ENCODE assay signal across 8 mouse cellular contexts in genomic region chr11:103990049-103990557, GRCm38 (mm10). TPM values are rescaled to one million over a fixed set of nuclear protein-coding genes. Genes with fewer than 3 reads are reported as not detected.
DNase-seq lines count a peak whose midpoint lies in the region; ATAC-seq lines count a peak whose summit lies in the region.
"Not testable (repeated sequence)": the region's sequence is repeated elsewhere in the genome, so short reads cannot be mapped to it uniquely, and the experiment has no call there.

No protein-coding gene starts in this region.

- not testable (repeated sequence) for H3K4me3 ChIP-seq in forebrain, embryonic 11.5 days (ENCODE audit: low read depth, low read length); heart, embryonic 11.5 days (ENCODE audit: low read depth, low read length); hindbrain, embryonic 15.5 days; lung, embryonic 16.5 days (ENCODE audit: low read length); midbrain, embryonic 15.5 days

- not testable (repeated sequence) for H3K27me3 ChIP-seq in forebrain, embryonic 11.5 days (ENCODE audit: control insufficient read depth, insufficient read depth, low read length); heart, embryonic 11.5 days (ENCODE audit: control insufficient read depth, insufficient read depth, low read length); hindbrain, embryonic 15.5 days; lung, embryonic 16.5 days (ENCODE audit: control insufficient read depth, insufficient read depth, low read depth, low read length); midbrain, embryonic 15.5 days (replicated peaks)

- ATAC-seq in forebrain, embryonic 11.5 days (replicated peaks; ENCODE audit: low FRiP score): peak; percentile 81
- peak; percentile 62 for ATAC-seq in heart, embryonic 11.5 days (replicated peaks; ENCODE audit: insufficient number of reproducible peaks, low FRiP score, low TSS enrichment)
- ATAC-seq in hindbrain, embryonic 15.5 days (ENCODE audit: low FRiP score, low read depth): peak; percentile 78
- peak; percentile 88 for ATAC-seq in lung, embryonic 16.5 days (ENCODE audit: low read depth)
- peak; percentile 83 for ATAC-seq in midbrain, embryonic 15.5 days (replicated peaks)

- H3K4me1 ChIP-seq in forebrain, embryonic 11.5 days (replicated peaks; ENCODE audit: control insufficient read depth, insufficient read depth, low read length); heart, embryonic 11.5 days (ENCODE audit: control insufficient read depth, insufficient read depth, low read length); hindbrain, embryonic 15.5 days (replicated peaks); lung, embryonic 16.5 days (replicated peaks; ENCODE audit: control insufficient read depth, insufficient read depth, low read length); midbrain, embryonic 15.5 days: not testable (repeated sequence)

- not testable (repeated sequence) for H3K9ac ChIP-seq in forebrain, embryonic 11.5 days (ENCODE audit: low read length); heart, embryonic 11.5 days (ENCODE audit: low read depth, low read length); hindbrain, embryonic 15.5 days; lung, embryonic 16.5 days (ENCODE audit: low read length); midbrain, embryonic 15.5 days

- not testable (repeated sequence) for H3K4me2 ChIP-seq in forebrain, embryonic 11.5 days (ENCODE audit: low read depth, low read length, severe bottlenecking); heart, embryonic 11.5 days; hindbrain, embryonic 15.5 days; lung, embryonic 16.5 days (ENCODE audit: low read depth, low read length); midbrain, embryonic 15.5 days

- WGBS in forebrain, embryonic 11.5 days: 6% methylated on average over 12 of the region's 12 CpGs
- 13% methylated on average over 12 of the region's 12 CpGs for WGBS in heart, embryonic 11.5 days (ENCODE audit: insufficient replicate concordance)
- WGBS in hindbrain, embryonic 15.5 days: 15% methylated on average over 12 of the region's 12 CpGs
- 18% methylated on average over 11 of the region's 12 CpGs for WGBS in lung, embryonic 16.5 days
- WGBS in midbrain, embryonic 15.5 days: 11% methylated on average over 12 of the region's 12 CpGs

- peak; percentile 95 for DNase-seq in ZHBTc4 (ENCODE audit: low read depth, low spot score)
- peak; percentile 60 for DNase-seq in forebrain, embryonic 11.5 days (ENCODE audit: low spot score)
- peak; percentile 22 to 50 for DNase-seq in kidney, postnatal 25 days
- peak; percentile 23 for DNase-seq in yolk sac, embryonic 10.5 days (ENCODE audit: low spot score)

- H3K27ac ChIP-seq in forebrain, embryonic 11.5 days (ENCODE audit: low read depth, low read length): peak overlapping the region; percentile 1; the same call in 1 of the 2 replicates
- not testable (repeated sequence) for H3K27ac ChIP-seq in heart, embryonic 11.5 days (ENCODE audit: low read depth, low read length); hindbrain, embryonic 15.5 days (replicated peaks); lung, embryonic 16.5 days (ENCODE audit: low read length); midbrain, embryonic 15.5 days

- not testable (repeated sequence) for H3K9me3 ChIP-seq in forebrain, embryonic 11.5 days (ENCODE audit: control insufficient read depth, low read length); heart, embryonic 11.5 days (replicated peaks; ENCODE audit: control insufficient read depth, low read length); hindbrain, embryonic 15.5 days; lung, embryonic 16.5 days (ENCODE audit: control insufficient read depth, low read length); midbrain, embryonic 15.5 days

- H3K36me3 ChIP-seq in forebrain, embryonic 11.5 days (ENCODE audit: control insufficient read depth, insufficient read depth, low read length); heart, embryonic 11.5 days (ENCODE audit: control insufficient read depth, insufficient read depth, low read length); hindbrain, embryonic 15.5 days; lung, embryonic 16.5 days (ENCODE audit: control insufficient read depth, insufficient read depth, low read length); midbrain, embryonic 15.5 days (replicated peaks): not testable (repeated sequence)

RNA-seq across cellular contexts. Expression of gene Arf2, which starts 23.6 kb away (rescaled TPM):
- 124 TPM in 2 replicates for polyA plus RNA-seq in forebrain, embryonic 11.5 days (2014; fragmentation: Nextera tagmentation; extraction: Ambion mirVana)
- 56.0 and 63.2 TPM in 2 replicates for polyA plus RNA-seq in heart, embryonic 11.5 days (2014; fragmentation: Nextera tagmentation; extraction: Ambion mirVana)
- polyA plus RNA-seq in hindbrain, embryonic 15.5 days (2015; fragmentation: Nextera tagmentation; extraction: Ambion mirVana): 187 and 188 TPM in 2 replicates
- polyA plus RNA-seq in lung, embryonic 16.5 days (2015; fragmentation: Nextera tagmentation; extraction: Ambion mirVana): 70.2 and 71.9 TPM in 2 replicates
- polyA plus RNA-seq in midbrain, embryonic 15.5 days (2015; fragmentation: Nextera tagmentation; extraction: Ambion mirVana): 223 and 225 TPM in 2 replicates

RNA-seq across cellular contexts. Expression of gene Nsf, which starts 36.2 kb away (rescaled TPM):
- polyA plus RNA-seq in forebrain, embryonic 11.5 days (2014; fragmentation: Nextera tagmentation; extraction: Ambion mirVana): 52.6 and 61.2 TPM in 2 replicates
- polyA plus RNA-seq in heart, embryonic 11.5 days (2014; fragmentation: Nextera tagmentation; extraction: Ambion mirVana): 30.5 and 37.0 TPM in 2 replicates
- 197 and 203 TPM in 2 replicates for polyA plus RNA-seq in hindbrain, embryonic 15.5 days (2015; fragmentation: Nextera tagmentation; extraction: Ambion mirVana)
- 52.5 and 55.1 TPM in 2 replicates for polyA plus RNA-seq in lung, embryonic 16.5 days (2015; fragmentation: Nextera tagmentation; extraction: Ambion mirVana)
- polyA plus RNA-seq in midbrain, embryonic 15.5 days (2015; fragmentation: Nextera tagmentation; extraction: Ambion mirVana): 203 and 209 TPM in 2 replicates

Comparison
In these comparisons a context has a peak if more than half of its experiments do, and no peak if none do; other contexts are left out.
1. DNase-seq: peak in every context shown above with its lines; median percentile 95 in ZHBTc4; 60 in forebrain, embryonic 11.5 days; 36 in kidney, postnatal 25 days; 23 in yolk sac, embryonic 10.5 days.